Mouse (Mus musculus) bone marrow, adult 2 months (tissue): ENCODE data around the gene Itgal. TPM values are rescaled to one million over a fixed set of nuclear protein-coding genes. Genes with fewer than 3 reads are reported as not detected.
A peak's percentile ranks its signal among the peaks of the same experiment; 100 is the strongest.

Source experiments
- H3K27ac ChIP-seq: fragments of 200-500 bp; 2 replicates; pipeline ENCODE4 v1.5.1; 2012; ENCODE audit warnings: low read depth, mild to moderate bottlenecking, control low read depth, inconsistent platforms, low read length; ENCODE audit not compliant: control insufficient read depth, poor library complexity, insufficient read depth
- H3K4me1 ChIP-seq: fragments of 200-500 bp; 2 replicates; pipeline ENCODE4 v1.6.1; 2011; ENCODE audit warnings: low read length; ENCODE audit not compliant: control insufficient read depth, insufficient read depth
- H3K4me3 ChIP-seq: fragments of 200-500 bp; replicated peaks from 2 replicates; pipeline ENCODE3; 2011; ENCODE audit warnings: mild to moderate bottlenecking, low read depth, low read length, control low read depth; ENCODE audit not compliant: control insufficient read depth
- CTCF ChIP-seq: fragments of 200-500 bp; IDR thresholded peaks from 2 replicates; pipeline ENCODE4 v1.5.1; 2011; ENCODE audit warnings: low read length, control low read depth; ENCODE audit not compliant: control insufficient read depth, insufficient read depth
- POLR2A ChIP-seq: fragments of 200-500 bp; IDR thresholded peaks from 2 replicates; pipeline ENCODE4 v1.6.1; 2011; ENCODE audit warnings: low read depth, mild to moderate bottlenecking, control low read depth, low read length, borderline replicate concordance; ENCODE audit not compliant: control insufficient read depth
- WGBS: fragments of 180-500 bp; shearing (Covaris S2); methylation state at CpG from one replicate; pipeline ENCODE4 v1.1.7; 2018; 5-methylcytosine and 5-hydroxymethylcytosine counted together
- polyA plus RNA-seq: library from polyadenylated mRNA; stranded (reverse); fragments of >200 nt; gene quantifications from 2 replicates; pipeline ENCODE4 v1.2.4, GENCODE M21; 2011; ENCODE audit warnings: low replicate concordance; ENCODE audit not compliant: missing spikeins, insufficient read depth, insufficient read length

Gene Itgal
- polyA plus RNA-seq, 1 experiment, result 51.9 TPM

- peak overlapping the region; percentile 71; the same call in 1 of the 2 replicates for H3K27ac ChIP-seq
- WGBS, result 38% methylated on average over 1 of the region's 1 CpGs
- peaks cover 10% of the 10 kb centered on the region for H3K4me1 ChIP-seq
- TF ChIP-seq CTCF, result no peak
- no peak for TF ChIP-seq POLR2A
- H3K4me3 ChIP-seq, result no peak overlapping the region
Observed at GRCm38 (mm10) chr7:127287940-127288339, 8.1 kb upstream of the Itgal start.

GRCm38 (mm10) chr7:127289306-127289705, 6.8 kb upstream of the Itgal start:
- no peak overlapping the region for H3K27ac ChIP-seq
- H3K4me3 ChIP-seq, result no peak overlapping the region
- 14% methylated on average over 2 of the region's 2 CpGs for WGBS
- no peak for TF ChIP-seq CTCF
- peaks cover 10% of the 10 kb centered on the region for H3K4me1 ChIP-seq

GRCm38 (mm10) chr7:127290142-127290541, 5.9 kb upstream of the Itgal start:
- peaks cover 8% of the 10 kb centered on the region for H3K4me1 ChIP-seq
- WGBS, result 6% methylated on average over 8 of the region's 8 CpGs
- no peak overlapping the region for H3K4me3 ChIP-seq
- no peak for TF ChIP-seq POLR2A
- no peak for TF ChIP-seq CTCF
- H3K27ac ChIP-seq, result peak overlapping the region; percentile 12; the same call in 1 of the 2 replicates

- H3K27ac ChIP-seq, result peak overlapping the region; percentile 92
- peak overlapping the region; percentile 75 for H3K4me3 ChIP-seq
- TF ChIP-seq POLR2A, result no peak
- TF ChIP-seq CTCF, result no peak
- H3K4me1 ChIP-seq, result no peaks in the 10 kb centered on the region; the same call in 1 of the 2 replicates
- 51% methylated on average over 5 of the region's 5 CpGs for WGBS
Observed at GRCm38 (mm10) chr7:127296786-127297555, 911 bp downstream of the Itgal start.

- Histone ChIP-seq H3K27ac (no peak overlapping the region), H3K4me1 (no peaks in the 10 kb centered on the region; the same call in 1 of the 2 replicates), H3K4me3 (no peak overlapping the region)
- WGBS, result 83% methylated on average over 5 of the region's 5 CpGs
- no peak for TF ChIP-seq CTCF
- no peak for TF ChIP-seq POLR2A
Observed at GRCm38 (mm10) chr7:127297586-127298193, 1.6 kb downstream of the Itgal start.

GRCm38 (mm10) chr7:127308431-127308830, 12.4 kb downstream of the Itgal start:
- no peak overlapping the region for H3K4me3 ChIP-seq
- H3K4me1 ChIP-seq, result no peaks in the 10 kb centered on the region
- WGBS, result 81% methylated on average over 2 of the region's 2 CpGs
- no peak overlapping the region for H3K27ac ChIP-seq
- no peak for TF ChIP-seq CTCF
- no peak for TF ChIP-seq POLR2A

- Histone ChIP-seq H3K4me1 (no peaks in the 10 kb centered on the region), H3K27ac (no peak overlapping the region), H3K4me3 (no peak overlapping the region)
- whole genome bisulfite sequencing, result 86% methylated on average over 4 of the region's 4 CpGs
- TF ChIP-seq CTCF (peak; percentile 33; the same call in 1 of the 2 replicates), POLR2A (no peak)
Observed at GRCm38 (mm10) chr7:127308887-127309286, 12.8 kb downstream of the Itgal start.

GRCm38 (mm10) chr7:127309951-127310350, 13.9 kb downstream of the Itgal start:
- 87% methylated on average over 12 of the region's 12 CpGs for WGBS

GRCm38 (mm10) chr7:127313912-127314311, 17.9 kb downstream of the Itgal start:
- TF ChIP-seq CTCF, result no peak
- TF ChIP-seq POLR2A, result no peak
- Histone ChIP-seq H3K4me3 (no peak overlapping the region), H3K4me1 (no peaks in the 10 kb centered on the region), H3K27ac (no peak overlapping the region)
- 40% methylated on average over 8 of the region's 8 CpGs for WGBS

More at GRCm38 (mm10) chr7:127309951-127310350, 13.9 kb downstream of the Itgal start:
- Histone ChIP-seq H3K27ac (no peak overlapping the region), H3K4me3 (no peak overlapping the region), H3K4me1 (no peaks in the 10 kb centered on the region)
- TF ChIP-seq CTCF, result no peak
- no peak for TF ChIP-seq POLR2A
